Mouse (Mus musculus): ENCODE data around the gene Tns2.

The Tns2 gene

DNA sequence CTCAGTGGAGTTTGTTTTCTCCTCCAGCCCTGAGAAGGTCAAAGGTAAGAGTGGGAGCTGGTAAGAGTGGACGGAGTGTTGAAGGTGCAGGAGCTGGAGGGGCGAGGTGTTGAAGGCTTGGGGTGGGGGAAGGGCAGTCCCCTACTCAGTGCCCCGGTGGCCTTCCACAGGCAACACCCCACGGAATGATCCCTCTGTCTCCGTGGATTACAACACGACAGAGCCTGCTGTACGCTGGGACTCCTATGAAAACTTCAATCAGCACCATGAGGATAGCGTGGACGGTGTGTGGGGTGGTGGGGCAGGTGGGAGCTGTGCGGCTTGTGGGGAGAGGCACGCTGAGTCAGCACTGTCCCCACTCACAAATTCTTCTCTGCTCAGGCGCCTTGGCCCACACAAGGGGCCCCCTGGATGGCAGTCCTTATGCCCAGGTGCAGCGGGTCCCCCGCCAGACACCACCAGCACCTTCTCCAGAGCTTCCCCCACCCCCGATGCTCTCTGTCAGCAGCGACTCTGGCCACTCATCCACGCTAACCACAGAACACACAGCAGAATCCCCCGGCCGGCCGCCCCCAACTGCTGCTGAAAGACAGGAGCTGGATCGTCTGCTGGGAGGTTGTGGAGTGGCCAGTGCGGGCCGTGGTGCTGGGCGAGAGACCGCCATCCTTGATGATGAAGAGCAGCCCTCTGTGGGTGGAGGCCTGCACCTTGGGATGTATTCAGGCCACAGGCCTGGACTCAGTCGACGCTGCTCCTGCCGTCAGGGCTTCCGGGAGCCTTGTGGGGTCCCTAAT lies 10.7 kb downstream of the Tns2 start:
- DNase-seq, result no peak

DNA sequence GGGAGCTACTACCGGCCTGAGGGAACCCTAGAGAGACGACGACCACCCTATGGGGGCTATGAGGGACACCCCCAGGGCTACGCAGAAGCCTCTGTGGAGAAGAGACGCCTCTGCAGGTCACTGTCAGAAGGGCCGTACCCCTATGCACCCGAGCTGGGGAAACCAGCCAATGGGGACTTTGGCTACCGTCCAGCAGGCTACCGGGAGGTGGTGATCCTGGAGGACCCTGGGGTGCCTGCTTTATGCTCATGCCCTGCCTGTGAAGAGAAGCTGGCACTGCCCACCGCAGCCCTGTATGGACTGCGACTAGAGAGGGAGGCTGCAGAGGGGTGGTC lies 11.2 kb downstream of the Tns2 start:
- DNase-seq, result peak; percentile 29

DNA sequence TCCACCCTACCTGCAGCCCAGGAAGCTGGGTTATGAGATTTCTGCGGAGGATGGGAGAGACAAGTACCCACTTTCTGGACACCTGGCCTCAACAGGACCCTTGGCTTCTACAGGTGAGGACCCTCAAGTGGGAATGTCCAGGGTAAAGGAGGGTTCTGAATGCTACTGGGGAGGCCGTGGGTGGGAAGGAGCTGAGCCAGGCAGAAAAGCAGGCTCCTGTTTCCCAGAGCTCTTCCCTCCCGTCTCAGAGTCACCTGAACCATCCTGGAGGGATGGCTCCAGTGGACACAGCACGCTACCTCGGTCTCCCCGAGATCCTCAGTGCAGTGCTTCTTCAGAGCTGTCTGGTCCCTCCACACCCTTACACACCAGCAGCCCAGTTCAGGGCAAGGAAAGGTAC lies 12.0 kb downstream of the Tns2 start:
- no peak for DNase-seq

DNA sequence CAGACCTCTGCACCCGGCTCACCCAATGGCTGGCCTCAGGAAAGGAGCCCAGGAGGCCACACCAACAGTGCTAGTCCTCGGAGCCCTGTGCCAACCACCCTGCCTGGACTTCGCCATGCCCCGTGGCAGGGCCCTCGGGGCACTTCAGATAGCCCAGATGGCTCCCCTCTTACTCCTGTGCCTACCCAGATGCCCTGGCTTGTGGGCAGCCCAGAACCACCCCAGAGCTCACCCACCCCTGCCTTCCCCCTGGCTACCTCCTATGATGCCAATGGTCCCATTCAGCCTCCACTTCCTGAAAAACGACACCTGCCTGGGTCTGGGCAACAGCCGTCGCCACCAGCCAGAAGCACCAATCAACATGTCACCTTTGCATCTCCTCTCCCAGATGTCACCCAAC lies 12.6 kb downstream of the Tns2 start:
- no peak for DNase-seq

DNA sequence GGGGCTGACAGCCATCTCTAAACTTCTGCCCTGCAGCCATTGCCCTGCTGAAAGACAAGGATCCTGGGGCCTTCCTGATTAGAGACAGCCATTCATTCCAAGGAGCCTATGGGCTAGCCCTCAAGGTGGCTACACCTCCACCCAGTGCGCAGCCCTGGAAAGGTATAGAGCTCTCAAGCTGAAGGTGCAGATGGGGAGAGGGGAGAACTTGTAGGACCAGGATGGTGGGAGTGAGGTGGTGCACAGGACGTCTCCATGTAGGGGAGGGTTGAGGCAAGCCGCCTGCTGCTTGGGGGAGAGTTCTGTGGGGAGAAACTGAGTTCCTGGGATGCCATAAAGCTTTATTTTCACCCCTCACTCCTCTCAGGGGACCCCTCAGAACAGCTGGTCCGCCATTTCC lies 13.5 kb downstream of the Tns2 start:
- no peak for DNase-seq

DNA sequence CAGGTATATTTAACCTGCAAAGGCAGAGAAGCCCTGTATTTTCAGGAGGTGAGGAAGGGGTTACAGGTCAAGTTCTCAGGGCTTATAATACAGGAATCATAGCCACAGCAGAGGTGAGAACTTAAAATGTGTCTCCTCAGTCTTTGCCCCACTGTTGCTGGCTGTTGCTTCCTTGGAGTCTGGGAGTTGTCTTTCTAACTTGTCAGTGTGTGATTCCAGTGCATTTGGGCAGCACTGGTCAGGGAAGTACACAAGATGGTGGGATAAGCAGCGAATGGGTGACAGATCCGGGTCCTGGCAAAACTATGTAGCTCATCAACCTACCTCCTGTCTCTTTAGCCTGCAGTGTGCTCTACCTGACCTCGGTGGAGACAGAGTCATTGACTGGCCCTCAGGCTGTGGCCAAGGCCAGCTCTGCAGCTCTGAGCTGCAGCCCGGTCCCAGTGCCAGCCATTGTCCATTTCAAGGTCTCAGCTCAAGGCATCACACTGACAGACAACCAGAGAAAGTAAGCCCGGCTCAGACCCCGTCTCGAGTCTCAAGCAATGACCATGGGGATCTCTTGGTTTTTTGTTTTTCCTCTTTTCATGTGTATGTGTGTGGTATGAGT lies 14.5 kb downstream of the Tns2 start:
- no peak for DNase-seq

DNA sequence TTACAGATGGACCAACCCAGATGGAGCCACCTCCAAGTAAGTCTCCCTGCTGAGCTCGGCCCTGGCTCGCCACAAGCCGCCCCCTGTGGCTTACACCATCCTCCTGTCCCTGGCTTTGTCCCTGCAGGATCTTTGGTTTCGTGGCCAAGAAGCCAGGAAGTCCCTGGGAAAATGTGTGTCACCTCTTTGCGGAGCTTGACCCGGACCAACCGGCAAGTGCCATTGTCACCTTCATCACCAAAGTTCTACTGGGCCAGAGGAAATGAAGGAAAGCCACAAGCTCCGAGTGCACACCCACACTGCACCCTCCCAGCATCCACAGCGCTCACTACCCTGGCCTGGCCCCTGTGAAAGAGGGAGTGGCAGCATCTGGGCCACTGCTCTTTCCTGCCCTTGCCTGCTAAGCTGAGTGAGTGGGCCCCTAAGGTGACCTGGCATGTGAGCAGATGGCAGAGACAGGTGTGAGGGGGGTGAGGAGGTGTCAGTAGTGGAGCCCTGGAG lies 15.6 kb downstream of the Tns2 start:
- DNase-seq, result no peak

DNA sequence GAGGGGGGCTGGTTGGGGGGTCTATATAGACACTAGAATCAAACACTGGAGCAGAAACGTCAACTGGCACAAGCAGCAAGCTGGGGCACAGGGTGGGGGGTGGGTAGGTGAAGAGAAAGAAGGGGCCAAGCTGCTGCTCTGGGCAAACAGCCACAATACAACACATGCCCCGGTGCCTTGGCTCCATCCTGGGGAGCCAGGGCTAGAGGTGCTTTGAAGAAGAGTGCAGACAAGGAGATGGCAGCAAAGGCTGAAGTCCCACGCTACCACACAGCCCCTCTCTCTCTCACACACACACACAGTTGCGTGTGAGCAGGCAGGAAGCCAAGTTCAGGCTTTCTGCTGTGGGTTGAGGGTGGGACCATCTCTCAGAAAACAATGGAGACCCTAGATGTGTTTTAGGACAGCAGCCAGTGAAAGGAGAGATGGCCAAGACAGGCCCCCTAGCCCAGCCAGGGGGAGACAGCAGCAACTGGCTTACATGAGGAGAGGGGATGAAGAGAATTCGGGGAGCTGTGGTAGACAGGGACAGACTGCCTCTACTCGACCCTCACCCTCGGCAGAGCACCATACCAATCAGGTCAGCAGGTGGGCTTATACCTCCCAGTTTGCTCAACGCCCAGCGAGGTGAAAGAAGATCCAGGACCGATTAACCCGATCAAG lies 16.7 kb downstream of the Tns2 start:
- peak; percentile 18 for DNase-seq

DNA sequence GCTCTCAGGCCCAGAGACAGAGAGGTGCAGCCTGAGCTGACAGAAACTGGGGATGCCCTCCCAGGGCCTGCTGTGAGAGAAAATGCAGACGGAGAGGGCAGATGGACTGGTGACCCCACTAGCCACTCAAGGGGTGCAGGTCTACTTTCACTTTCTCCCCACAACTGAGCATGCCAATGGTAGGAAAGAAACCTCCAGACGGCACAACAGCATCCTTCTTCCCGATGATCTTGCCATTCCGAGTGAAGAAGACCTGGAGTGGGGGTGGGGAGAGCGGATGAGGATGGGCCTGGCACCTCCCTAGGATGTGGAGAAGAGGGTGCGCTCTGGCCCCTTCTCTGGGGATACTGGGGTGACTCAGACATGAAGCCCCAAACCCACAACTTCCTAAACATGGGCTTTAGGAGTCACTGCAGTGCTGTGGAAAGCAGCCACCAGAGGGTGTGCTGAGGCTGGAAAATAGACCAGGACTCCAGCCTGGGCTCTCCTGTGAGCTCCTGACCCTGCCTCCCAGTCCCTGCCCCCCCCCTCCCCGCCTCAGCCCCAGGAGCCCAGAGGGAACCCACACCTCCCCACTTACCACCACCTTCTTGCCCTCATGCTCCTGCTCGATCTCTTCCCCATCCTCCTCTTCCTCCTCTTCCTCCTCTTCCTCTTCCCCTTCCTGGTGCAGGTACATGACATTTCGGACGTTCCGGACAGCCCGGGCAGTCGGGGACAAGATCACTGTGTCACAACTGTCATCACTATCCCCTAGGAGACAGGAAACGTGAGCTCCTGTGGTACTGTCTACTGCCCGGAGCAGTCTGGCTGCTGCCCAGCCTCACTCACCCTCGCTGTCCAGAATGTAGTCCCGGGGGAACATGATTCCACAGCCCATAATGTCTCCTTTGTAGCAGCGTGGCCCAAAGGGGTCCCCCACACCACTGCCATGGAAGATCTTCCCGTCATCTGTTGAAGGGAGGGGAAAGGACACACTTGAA lies 17.5 kb downstream of the Tns2 start:
- peak; percentile 58 for DNase-seq

DNA sequence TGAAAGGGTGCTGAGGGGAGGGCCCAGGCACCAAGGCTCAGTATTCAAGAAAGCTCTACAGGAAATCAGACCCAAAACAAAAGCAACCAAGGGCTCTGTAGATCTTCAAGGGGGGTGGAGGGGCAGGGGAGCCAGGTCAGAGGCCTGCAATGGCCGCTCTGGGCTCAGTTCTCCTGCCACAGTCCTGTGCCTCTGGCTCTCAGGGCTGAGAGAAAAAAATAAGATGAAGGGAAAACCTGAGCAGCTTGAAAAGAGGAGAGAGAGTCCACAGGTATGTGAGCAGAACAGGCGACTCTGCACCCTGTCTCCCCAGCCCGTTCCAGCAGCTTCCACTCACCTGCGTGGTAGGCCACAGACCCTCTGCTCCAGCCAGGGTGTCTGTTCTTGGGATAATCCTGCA lies 18.4 kb downstream of the Tns2 start:
- DNase-seq, result no peak

DNA sequence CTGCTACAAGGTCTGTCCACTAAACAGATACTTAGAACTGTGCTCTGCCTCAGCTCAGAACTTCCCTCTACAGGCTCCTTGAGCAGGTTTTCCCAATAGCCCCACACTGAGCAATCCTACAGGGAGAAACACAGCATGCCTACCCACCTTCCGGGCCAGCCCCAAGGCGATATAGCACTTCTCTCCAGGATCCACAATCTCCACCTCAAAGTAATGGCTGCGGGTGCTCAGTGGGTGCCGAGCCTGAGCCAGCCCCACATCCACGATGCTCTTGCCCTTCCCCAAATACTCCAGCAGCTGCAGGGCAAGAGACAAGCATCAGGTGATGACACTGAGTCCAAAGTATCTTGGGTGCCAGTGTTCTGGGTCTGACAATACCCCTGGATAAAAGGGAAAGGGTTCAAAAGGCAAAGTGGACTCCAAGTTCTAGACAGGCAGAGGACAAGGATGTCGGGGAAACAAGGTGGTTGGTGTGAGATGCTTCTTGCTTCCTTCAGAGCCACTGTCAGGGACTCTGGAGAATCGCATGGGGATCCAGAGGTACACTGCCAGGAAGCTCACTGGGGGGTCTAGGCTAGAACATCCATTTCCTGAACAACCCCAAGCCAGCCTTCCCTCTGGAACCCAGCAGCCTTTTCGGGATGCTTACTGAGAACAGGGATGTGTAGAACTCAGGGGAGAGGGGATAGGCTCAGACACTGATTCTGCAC lies 19.1 kb downstream of the Tns2 start:
- DNase-seq, result no peak

DNA sequence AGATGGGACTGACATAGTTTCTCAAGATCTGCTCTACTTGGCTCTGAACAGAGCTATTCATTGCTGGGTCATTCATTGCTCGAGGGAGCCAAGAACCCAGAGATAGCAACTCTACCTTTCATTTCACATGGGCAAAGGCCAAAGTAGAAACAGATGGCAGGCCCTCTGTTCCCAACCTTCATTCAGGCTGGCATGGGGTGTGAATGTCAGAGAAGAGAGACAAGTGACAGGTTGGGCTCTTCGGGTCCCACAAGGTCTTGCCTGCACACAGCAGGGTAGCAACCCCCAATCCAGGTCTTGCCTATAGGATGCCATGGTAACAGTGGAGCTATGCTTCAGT lies 19.6 kb downstream of the Tns2 start:
- DNase-seq, result no peak

DNA sequence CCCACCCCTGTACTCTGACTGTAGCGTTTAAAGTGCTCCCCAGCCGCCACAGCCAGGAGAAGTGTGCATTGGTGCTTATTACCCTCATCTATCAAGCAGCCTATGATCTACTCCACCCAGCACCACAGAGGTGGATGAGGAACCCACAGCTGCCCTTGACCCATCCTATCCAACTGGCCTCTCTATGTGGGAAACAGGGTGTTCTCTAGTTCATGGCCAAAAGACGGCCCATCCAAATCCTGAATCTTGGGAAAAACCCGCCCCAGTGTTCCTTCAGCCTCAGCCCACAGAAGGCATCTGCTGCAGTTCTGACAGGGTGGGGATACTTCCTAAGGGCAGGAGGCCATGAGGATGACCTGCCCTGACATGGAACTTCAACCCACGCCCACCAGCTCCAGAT lies 20.3 kb downstream of the Tns2 start:
- no peak for DNase-seq

DNA sequence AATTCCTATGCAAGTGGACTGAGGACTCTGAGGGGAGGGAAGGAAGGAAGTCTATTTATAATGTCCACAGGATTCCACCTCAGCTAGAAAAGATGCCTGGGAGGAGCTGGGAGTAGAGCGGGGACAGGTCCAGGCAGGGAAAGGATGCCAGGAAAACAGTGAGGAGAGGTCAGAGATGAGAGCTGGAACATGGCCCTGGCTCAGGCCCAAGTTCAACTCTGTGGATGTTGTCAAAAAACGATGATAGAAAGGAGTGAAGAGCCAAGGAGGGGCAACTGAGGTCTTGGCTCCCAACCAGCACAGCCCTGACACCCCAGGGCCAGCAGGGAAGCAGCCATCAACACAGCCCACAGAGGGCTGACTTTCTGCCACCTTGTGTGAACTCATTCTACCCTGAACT lies 26.1 kb downstream of the Tns2 start:
- peak; percentile 71 for DNase-seq

DNA sequence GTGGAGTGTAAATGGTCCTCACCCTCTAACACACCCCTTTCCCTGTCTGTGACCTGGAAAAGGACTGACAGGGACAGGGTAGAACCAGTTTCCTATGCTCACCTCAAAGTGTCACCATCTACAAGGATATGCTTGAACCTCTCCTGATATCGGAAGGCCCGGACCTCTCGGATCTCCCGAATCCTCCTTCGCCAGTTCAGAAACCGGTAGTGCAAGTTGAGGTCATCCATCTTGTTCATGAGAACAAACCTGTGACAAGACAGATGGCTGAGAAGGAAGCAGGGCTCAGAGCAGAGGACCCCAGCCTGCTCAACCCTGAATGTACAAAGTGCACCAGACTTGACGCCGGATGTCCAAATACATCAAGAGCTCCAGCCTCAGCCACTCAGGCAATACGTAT lies 33.1 kb downstream of the Tns2 start:
- DNase-seq, result no peak

DNA sequence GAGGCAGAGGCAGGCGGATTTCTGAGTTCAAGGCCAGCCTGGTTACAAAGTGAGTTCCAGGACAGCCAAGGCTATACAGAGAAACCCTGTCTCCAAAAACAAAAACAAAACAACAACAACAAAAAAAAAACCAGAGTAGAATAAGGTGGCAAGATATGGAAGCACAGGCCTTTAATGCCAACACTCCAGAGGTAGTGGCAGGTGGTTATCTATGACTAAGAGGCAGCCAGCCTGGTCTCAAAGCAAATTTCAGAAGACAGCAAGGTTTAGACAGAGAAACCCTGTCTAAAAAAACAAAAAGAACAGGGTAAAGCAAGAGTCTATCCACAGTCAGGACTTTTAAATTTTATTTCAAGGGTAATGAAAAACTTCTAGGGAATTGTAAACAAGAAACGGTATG lies 34.5 kb downstream of the Tns2 start:
- DNase-seq, result no peak

DNA sequence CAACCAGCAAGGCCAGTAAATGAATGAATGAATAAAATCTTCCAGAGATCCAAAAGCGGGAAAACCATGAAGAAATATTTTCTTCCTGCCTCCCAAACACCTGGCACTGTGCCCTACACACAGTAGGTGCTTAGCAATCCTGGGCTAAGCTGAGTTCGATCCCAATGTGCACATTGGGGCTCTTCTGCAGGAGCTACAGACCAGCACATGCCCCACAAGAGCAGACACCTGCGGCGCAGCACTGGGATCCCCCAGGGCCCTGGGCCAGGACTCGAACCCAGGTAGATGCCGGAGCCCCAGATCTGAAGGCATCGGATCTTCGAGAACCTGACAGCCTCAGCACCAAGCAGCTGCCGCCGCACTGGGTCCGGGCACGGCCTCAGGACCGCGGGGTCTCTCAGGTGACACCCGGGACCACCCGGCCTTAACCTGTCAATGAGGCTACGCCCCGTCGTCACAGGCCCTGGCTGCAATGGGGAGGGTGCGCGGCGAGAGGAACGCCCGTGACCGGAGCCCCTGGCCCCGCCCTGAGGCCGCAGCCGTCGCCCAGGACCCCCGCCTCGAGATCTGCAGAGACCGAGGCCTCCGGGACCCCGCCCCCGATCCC lies 35.4 kb downstream of the Tns2 start:
- no peak for DNase-seq

DNA sequence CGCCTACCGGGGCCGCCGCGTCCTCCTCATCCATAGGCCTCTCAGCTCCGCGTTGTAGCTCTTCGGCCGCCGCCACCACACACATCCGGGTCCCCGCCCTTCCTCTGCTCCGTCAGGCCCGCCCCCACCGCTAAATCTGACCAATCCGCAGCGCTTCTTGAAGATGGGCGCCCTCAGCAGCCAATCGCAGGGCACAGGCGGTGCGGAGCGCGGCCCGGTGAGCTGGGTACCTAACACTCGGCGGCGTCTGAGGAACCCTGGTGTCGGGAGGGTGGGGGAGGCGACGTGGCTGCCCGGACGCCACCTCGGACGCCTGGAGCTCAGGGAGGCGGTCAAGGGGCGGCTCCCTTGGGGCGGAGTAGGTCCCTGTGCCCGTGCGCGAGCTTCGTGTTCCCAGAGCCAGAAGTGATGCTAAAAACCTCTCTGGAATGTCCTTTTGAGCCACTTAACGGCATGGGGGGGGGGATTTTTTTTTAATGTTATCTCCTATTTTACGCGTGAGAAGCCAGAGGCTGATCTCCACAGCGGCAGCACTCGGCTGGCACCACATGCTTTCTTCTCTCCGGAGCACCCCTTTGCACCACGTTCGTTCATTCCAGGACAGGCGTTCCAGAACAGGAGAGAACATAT lies 36.0 kb downstream of the Tns2 start, which contains the start of gene Spryd3:
Gene Spryd3 (minus strand): TSS at position 106 of the 630 bp plus-strand sequence.
- peak; percentile 97 for DNase-seq

DNA sequence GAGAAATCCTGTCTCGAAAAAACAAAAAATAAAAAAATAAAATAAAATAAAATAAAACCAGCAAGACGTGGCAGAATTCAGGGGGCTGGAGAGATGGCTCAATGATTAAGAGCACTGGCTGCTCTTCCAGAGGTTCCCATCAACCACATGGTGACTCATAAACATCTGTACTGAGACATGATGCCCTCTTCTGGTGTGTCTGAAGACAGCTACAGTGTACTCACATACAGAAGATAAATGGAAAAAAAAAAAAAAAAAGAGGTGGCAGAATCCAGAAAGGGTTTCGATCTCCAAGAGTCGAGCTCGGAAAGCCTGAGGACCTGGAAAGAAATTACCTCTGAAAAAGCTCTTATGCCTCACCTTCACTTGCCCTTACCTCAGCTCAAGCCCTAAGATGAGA lies 40.9 kb downstream of the Tns2 start:
- DNase-seq, result no peak

DNA sequence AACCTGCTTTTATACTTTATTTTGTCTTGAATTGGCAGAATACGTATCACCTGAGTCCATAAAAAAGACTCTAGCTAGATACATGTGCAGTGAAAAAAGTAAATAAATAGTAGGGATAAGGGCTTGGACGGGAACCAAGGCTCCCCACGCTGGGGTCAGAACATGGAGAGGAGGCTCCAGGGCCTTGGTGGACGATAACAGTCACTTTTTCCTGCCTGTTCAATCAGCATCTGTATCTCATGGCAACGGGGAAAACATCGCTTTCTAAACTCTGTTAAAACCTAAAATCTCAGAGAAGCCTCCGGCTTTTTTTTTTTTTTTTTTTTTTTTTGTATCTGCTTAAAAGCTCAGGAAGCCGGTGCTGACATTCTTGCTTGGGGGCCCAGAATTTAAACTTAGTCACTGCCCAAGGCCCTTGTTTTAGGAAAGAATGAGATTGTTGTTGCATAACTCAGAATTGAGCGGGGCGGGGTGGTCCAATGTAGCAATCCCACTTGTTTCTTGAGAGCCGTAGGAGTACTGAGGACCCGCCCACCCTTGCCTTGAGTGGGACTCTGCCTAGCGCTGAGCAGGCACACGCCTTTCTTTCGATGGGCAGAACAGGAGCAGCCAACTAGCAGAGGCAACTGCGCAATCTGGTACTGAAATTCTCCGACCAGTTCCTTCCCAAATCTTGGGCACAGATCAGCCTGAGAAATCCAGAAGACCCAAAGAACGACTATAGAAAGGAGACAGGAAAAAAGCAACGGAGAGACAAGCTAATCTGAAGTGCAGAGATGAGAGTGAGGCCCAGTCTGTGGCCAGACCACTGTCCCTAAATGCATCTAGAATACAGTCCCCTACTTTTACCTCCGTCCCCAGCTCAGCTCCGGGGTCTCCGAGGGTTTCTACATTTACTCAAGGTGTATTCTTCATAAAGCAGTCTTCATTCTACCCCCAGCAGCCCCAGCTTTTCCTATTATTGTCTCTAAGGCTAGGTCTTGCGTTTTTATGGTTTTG lies 43.0 kb downstream of the Tns2 start:
- DNase-seq, result peak; percentile 86

Measured in lung, postnatal 10 days (tissue).